Mouse (Mus musculus) liver, embryonic 15.5 days (tissue): Measurements from ENCODE around the gene Ap5m1. TPM values are rescaled to one million over a fixed set of nuclear protein-coding genes. Genes with fewer than 3 reads are reported as not detected.
"Not testable (repeated sequence)": the region's sequence is repeated elsewhere in the genome, so short reads cannot be mapped to it uniquely, and the experiment has no call there.

Experiments used
- ATAC-seq: fragments of 200-750 bp; cut with Nextera tagmentation; 2 replicates; pipeline ENCODE4 v1.8.0; 2017; ENCODE audit warnings: moderate number of reproducible peaks, mild to moderate bottlenecking, moderate library complexity; ENCODE audit not compliant: insufficient read depth
- H3K27ac ChIP-seq: fragments of 300-500 bp; sonication (generic); replicated peaks from 2 replicates; pipeline ENCODE4 v1.5.1; 2015; ENCODE audit warnings: mild to moderate bottlenecking, inconsistent platforms
- H3K27me3 ChIP-seq: fragments of 300-500 bp; sonication (generic); 2 replicates; pipeline ENCODE4 v1.6.1; 2015; ENCODE audit warnings: mild to moderate bottlenecking, inconsistent platforms
- H3K36me3 ChIP-seq: fragments of 300-500 bp; sonication (generic); replicated peaks from 2 replicates; pipeline ENCODE4 v1.6.1; 2015; ENCODE audit warnings: moderate library complexity, mild to moderate bottlenecking, inconsistent platforms
- H3K4me1 ChIP-seq: fragments of 300-500 bp; sonication (generic); replicated peaks from 2 replicates; pipeline ENCODE4 v1.6.1; 2015; ENCODE audit warnings: inconsistent platforms
- H3K4me2 ChIP-seq: fragments of 300-500 bp; sonication (generic); 2 replicates; pipeline ENCODE4 v1.6.1; 2015; ENCODE audit warnings: moderate library complexity, mild to moderate bottlenecking, inconsistent platforms
- H3K4me3 ChIP-seq: fragments of 300-500 bp; sonication (generic); replicated peaks from 2 replicates; pipeline ENCODE4 v1.5.1; 2015; ENCODE audit warnings: mild to moderate bottlenecking, inconsistent platforms
- H3K9ac ChIP-seq: fragments of 300-500 bp; sonication (generic); 2 replicates; pipeline ENCODE4 v1.6.1; 2015; ENCODE audit warnings: moderate library complexity, mild to moderate bottlenecking, inconsistent platforms
- H3K9me3 ChIP-seq: fragments of 300-500 bp; sonication (generic); replicated peaks from 2 replicates; pipeline ENCODE4 v1.6.1; 2016; ENCODE audit warnings: inconsistent platforms
- WGBS: fragments of 180-500 bp; shearing (Covaris S2); methylation state at CpG from one replicate; pipeline ENCODE4 v1.1.7; 2015; ENCODE audit warnings: mixed read lengths; ENCODE audit not compliant: insufficient replicate concordance; 5-methylcytosine and 5-hydroxymethylcytosine counted together
- polyA plus RNA-seq: library from polyadenylated mRNA; unstranded; fragments of >200 nt; fragmentation: Nextera tagmentation; extraction: Ambion mirVana; gene quantifications from 2 replicates; pipeline ENCODE4 v1.2.1, GENCODE M21; 2015

Ap5m1 gene
- polyA plus RNA-seq, 1 experiment from 2014 or later, result 11.1 TPM

DNA sequence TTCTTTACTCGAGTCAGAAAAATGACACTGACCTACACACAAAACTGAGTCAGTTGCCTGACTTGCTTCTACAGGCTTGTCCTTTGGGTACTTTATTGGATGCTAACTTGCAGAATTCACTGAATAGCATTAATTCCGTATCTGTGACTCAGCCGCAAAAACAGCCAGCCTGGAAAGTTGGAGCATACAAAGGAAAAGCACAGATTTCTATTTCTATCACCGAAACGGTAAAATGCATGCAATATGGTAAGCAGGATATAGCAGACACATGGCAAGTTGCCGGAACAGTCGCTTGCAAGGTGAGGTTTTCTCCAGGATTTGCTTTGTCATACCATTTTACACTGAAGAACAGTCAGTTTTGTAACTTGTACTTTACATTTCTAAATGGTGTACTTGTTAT lies 8.0 kb downstream of the Ap5m1 start:
- WGBS, result 83% methylated on average over 7 of the region's 7 CpGs
- no peak overlapping the region for H3K9ac ChIP-seq
- H3K4me2 ChIP-seq, result no peak overlapping the region
- peaks cover 13% of the 10 kb centered on the region for H3K36me3 ChIP-seq
- H3K27me3 ChIP-seq, result no peaks in the 10 kb centered on the region
- H3K4me1 ChIP-seq, result 0 out of 2 replicates have a peak, but pooled peaks cover 5% of the 10 kb centered on the region
- no peak overlapping the region for H3K4me3 ChIP-seq
- no peak for ATAC-seq
- no peak overlapping the region for H3K27ac ChIP-seq
- H3K9me3 ChIP-seq, result no peaks in the 10 kb centered on the region

DNA sequence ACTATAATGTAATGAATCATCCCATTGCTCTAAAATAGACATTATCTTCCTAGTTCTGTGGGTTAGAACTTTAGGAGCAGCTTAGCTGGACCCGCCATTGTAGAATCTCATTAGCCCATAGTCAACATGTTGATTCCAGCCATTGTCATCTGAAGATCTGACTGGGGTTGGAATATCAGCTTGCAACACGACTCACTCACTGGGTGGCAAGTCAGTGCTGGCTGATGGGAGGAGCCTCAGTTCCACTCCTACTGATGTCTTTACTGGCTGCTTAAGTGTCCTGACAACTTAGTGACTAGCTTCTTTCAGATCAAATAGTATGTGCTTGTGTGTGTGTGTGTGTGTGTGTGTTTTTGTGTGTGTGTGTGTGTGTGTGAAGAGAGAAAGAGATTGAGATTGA lies 8.5 kb downstream of the Ap5m1 start:
- Histone ChIP-seq H3K9me3 (no peaks in the 10 kb centered on the region), H3K9ac (no peak overlapping the region), H3K27me3 (no peaks in the 10 kb centered on the region), H3K4me2 (no peak overlapping the region), H3K4me3 (no peak overlapping the region), H3K4me1 (0 out of 2 replicates have a peak, but pooled peaks cover 3% of the 10 kb centered on the region), H3K27ac (no peak overlapping the region), H3K36me3 (peaks cover 13% of the 10 kb centered on the region)
- 55% methylated on average over 2 of the region's 2 CpGs for WGBS
- no peak for ATAC-seq

DNA sequence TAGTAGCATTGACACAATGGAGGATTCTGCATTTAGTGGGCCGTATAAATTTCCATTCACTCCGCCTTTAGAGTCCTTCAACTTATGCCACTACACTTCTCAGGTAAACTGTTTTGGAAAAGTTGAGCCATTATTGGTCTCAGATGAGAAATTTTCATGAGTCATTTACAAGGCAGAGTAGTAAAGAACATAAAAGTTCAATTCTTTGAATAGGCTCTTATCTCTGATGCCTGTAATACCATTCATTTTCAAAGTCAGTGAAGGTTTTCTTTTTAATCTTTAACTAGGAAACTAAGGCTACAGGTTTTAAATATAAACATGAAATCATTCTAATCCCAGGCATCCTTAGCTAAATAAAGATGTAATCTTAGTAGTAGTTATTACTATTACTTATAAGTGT lies 12.9 kb downstream of the Ap5m1 start:
- Histone ChIP-seq H3K9me3 (no peaks in the 10 kb centered on the region), H3K27ac (no peak overlapping the region), H3K4me1 (no peaks in the 10 kb centered on the region), H3K36me3 (peaks cover 18% of the 10 kb centered on the region), H3K27me3 (no peaks in the 10 kb centered on the region), H3K9ac (no peak overlapping the region), H3K4me3 (no peak overlapping the region), H3K4me2 (no peak overlapping the region)
- ATAC-seq, result no peak
- WGBS, result 84% methylated on average over 2 of the region's 2 CpGs

DNA sequence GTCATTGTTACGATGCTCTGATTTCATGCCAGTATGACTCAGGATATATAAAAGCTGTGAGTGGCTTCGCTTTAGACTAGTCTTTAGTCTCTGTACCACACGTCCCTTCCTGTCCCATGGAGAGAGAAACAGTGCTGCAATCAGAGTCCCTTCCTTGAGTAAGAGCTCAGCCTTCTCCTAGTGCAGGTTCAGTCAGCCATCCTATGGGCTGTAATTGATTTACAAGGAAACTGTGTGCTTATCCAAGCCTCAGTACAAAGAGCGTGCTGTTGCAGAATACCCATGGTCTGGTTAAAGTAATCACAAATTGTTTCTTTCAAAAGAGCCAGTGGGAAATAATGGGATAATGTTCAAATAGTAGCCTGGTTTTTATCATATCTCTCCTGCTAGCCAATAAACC lies 20.6 kb downstream of the Ap5m1 start:
- H3K4me3 ChIP-seq, result no peak overlapping the region
- no peak overlapping the region for H3K4me2 ChIP-seq
- no peaks in the 10 kb centered on the region for H3K9me3 ChIP-seq
- H3K27ac ChIP-seq, result no peak overlapping the region
- no peak for ATAC-seq
- peaks cover 13% of the 10 kb centered on the region for H3K36me3 ChIP-seq
- H3K9ac ChIP-seq, result no peak overlapping the region
- H3K4me1 ChIP-seq, result no peaks in the 10 kb centered on the region
- WGBS, result 78% methylated on average over 4 of the region's 4 CpGs
- no peaks in the 10 kb centered on the region for H3K27me3 ChIP-seq

DNA sequence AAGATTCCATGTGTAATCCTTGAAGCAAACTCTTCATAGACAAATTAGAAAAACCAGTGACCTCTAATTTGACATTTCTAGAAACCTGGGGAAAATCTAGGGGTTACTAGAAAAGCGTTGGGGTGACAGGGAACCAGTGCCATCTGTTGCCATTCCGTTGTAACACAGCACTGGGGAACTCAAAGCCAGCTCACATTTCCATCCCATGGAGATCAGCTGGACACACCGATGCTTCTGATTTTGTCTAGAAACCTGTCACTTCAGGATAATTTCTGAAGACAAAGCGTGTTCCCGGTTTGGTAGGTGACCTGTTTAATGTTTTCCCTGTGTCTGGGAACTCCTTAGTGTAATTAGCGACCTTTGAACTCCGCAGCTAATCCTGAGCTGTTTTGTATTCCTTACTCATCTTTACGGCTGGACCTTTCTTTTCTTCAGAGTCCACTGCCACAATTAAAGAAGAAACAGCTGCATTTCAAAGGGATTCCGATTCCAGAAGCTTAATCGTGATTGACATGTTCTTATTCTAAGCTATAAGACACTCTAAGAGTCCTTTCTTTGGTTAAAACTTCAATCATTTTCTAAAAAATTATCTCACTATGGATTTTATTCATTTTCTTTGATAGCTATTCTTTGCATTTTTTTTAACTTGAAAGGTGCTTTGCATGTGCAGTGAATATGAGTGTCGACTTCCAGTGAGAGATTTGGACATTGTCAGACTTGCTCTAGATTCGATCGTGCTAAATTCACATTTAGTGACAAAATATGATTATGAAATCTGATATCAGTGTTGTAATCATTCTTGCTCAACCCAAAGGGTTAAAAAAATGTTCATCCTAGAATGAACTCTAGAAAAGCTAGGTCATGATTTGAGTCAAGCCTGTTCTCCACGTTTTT lies 22.5 kb downstream of the Ap5m1 start:
- no peak for ATAC-seq
- no peaks in the 10 kb centered on the region for H3K9me3 ChIP-seq
- H3K4me3 ChIP-seq, result no peak overlapping the region
- H3K4me2 ChIP-seq, result no peak overlapping the region
- no peaks in the 10 kb centered on the region for H3K4me1 ChIP-seq
- no peak overlapping the region for H3K27ac ChIP-seq
- H3K27me3 ChIP-seq, result no peaks in the 10 kb centered on the region
- no peak overlapping the region for H3K9ac ChIP-seq
- peaks cover 6% of the 10 kb centered on the region for H3K36me3 ChIP-seq
- 74% methylated on average over 14 of the region's 14 CpGs for WGBS

DNA sequence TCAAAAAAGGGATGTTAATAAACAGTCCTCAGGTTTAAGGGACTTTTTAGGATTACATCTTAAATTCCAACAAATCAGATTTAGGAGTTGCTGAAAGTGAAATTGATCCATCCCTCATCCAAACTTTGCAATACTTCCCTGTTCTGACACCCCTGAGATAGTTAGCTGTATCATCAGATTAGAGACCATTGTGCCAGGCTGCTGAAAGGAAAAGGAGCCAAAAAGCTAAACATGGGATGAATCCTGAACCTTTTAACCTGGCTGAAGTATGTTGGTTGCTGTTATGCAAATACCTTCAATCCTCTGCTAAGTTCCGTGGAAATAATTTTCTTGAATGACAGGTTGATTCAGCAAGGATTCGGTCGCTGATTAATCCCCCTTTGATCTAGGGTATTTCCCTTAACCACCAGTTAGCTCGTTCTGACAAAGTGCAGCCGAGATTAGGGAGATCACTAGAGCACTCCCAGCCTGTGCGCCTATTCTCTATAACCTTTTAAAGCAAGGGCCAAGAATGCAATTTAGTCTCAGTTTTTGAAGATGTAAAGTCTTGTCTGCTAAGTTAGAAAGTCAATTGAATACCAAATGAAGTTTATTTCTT lies 23.7 kb downstream of the Ap5m1 start:
- Histone ChIP-seq H3K9me3 (no peaks in the 10 kb centered on the region), H3K4me2 (no peak overlapping the region), H3K4me3 (no peak overlapping the region), H3K9ac (no peak overlapping the region), H3K27me3 (no peaks in the 10 kb centered on the region), H3K27ac (no peak overlapping the region), H3K4me1 (no peaks in the 10 kb centered on the region), H3K36me3 (peaks cover 3% of the 10 kb centered on the region; the same call in 1 of the 2 replicates)
- ATAC-seq, result no peak
- 50% methylated on average over 6 of the region's 6 CpGs for WGBS

DNA sequence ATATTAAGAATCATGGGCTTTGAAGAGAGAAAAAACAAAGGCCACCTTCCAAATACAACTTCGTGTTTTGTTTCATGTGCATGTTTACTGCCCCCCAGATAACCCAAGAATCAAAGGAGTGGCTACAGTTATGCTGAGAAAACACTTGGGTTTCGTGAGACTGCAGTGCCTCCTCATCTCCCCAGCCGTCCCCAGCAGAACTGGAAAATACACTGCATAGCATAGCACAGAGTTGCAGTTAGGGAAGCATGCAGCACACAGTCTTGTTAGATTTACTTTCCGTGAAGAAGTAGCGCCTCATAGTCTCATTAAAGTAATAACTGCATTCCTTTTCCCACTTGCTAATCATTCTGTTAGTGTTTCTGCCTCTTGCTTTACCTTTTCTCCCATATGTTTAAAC lies 24.2 kb downstream of the Ap5m1 start:
- 67% methylated on average over 5 of the region's 5 CpGs for WGBS
- no peak for ATAC-seq
- H3K9me3 ChIP-seq, result no peaks in the 10 kb centered on the region
- H3K27me3 ChIP-seq, result no peaks in the 10 kb centered on the region
- H3K36me3 ChIP-seq, result peaks cover 3% of the 10 kb centered on the region; the same call in 1 of the 2 replicates
- H3K9ac ChIP-seq, result no peak overlapping the region
- no peak overlapping the region for H3K4me3 ChIP-seq
- H3K4me2 ChIP-seq, result no peak overlapping the region
- no peak overlapping the region for H3K27ac ChIP-seq
- H3K4me1 ChIP-seq, result no peaks in the 10 kb centered on the region

DNA sequence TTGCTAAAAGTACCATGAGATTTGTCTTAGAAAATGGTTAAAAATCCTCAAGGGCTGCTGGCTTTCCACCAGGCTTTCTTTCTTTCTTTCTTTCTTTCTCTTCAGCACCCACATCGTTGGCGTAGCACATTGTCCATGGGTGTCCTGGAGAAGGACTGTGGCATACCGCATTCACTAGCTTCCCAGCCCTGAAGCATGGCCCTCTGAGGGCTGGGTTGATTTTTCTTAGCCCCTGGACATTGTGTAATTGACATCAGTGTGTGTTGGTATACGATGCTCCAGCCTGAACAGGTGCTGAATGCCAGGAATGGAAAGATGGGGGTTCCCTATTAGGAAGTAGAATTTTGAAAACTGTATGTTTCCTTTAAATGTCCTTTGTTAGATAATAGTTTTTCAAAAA lies 25.4 kb downstream of the Ap5m1 start:
- Histone ChIP-seq H3K4me1 (no peaks in the 10 kb centered on the region), H3K27me3 (no peaks in the 10 kb centered on the region)
- WGBS, result 87% methylated on average over 4 of the region's 4 CpGs

DNA sequence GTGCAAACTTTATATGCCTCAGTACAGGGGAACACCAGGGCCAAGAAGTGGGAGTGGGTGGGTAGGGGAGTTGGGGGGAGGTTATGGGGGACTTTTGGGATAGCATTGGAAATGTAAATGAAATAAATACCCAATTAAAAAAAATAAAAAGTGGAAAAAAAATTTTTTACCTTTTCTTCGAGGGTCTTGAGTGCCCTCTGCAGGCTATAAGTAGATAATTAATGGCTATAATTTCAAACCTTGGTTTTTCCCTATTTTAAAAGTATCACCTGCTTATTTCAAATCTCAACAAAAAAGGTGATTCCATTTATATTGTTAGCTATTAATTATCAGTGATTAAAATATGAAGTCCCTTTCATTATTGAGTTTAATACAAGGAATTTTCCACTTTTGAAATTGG lies 25.9 kb downstream of the Ap5m1 start:
- H3K4me3 ChIP-seq, H3K4me2 ChIP-seq, H3K9me3 ChIP-seq, H3K9ac ChIP-seq, ATAC-seq, H3K27me3 ChIP-seq, H3K4me1 ChIP-seq, H3K36me3 ChIP-seq, H3K27ac ChIP-seq: not testable (repeated sequence)
- whole genome bisulfite sequencing, result 37% methylated on average over 1 of the region's 1 CpGs

More for the DNA sequence above, 25.4 kb downstream of the Ap5m1 start:
- Histone ChIP-seq H3K9ac (no peak overlapping the region), H3K36me3 (no peaks in the 10 kb centered on the region; the same call in 1 of the 2 replicates), H3K9me3 (no peaks in the 10 kb centered on the region), H3K4me2 (no peak overlapping the region), H3K4me3 (no peak overlapping the region), H3K27ac (no peak overlapping the region)
- no peak for ATAC-seq

DNA sequence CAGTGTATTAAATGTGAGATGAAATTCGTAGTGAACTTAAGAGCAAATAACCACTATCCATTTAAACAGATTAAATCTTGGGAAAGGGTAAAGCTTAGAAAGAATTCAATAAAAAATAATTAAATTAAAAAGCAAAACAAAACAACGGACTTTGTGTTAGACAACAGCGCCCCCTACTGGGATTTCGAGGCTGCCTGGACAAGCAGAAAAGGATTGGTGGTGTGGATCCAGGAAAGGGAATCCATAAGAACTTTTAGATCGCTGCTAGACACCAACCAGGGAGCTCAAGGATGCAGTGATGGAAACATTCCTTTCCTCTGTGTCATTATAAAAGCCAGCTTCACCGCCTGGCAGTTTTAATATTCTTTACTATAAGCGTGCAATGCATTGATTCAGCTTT lies 52.5 kb downstream of the Ap5m1 start:
- WGBS, result 6% methylated on average over 7 of the region's 7 CpGs
- H3K36me3 ChIP-seq, result no peaks in the 10 kb centered on the region
- H3K4me2 ChIP-seq, result no peak overlapping the region
- H3K27me3 ChIP-seq, result no peaks in the 10 kb centered on the region
- H3K4me3 ChIP-seq, result no peak overlapping the region
- ATAC-seq, result no peak
- H3K27ac ChIP-seq, result no peak overlapping the region
- no peak overlapping the region for H3K9ac ChIP-seq
- no peaks in the 10 kb centered on the region for H3K4me1 ChIP-seq
- no peaks in the 10 kb centered on the region for H3K9me3 ChIP-seq

DNA sequence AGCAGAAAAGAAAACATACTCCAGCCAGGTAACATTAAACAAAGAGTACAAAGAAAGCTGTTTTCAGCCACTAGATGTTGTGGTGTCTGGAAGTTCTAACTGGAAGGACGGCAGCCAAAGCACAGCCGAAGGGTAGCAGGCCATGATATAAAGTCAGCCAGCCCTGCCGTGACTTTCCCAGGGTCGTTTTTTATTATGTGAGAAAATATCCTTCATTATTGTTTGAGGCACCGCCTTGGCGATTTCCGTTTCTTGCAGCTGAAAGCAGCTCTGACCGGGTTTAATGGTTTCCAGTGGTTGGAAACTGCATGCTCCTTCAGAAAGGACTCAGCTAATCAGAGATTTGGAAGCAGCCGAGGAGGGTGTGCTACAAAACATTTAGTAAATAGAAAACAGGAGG lies 55.8 kb downstream of the Ap5m1 start:
- 64% methylated on average over 9 of the region's 9 CpGs for WGBS
- Histone ChIP-seq H3K4me3 (no peak overlapping the region), H3K27ac (no peak overlapping the region), H3K27me3 (no peaks in the 10 kb centered on the region), H3K4me2 (no peak overlapping the region), H3K9ac (no peak overlapping the region), H3K36me3 (no peaks in the 10 kb centered on the region), H3K9me3 (no peaks in the 10 kb centered on the region), H3K4me1 (no peaks in the 10 kb centered on the region)
- no peak for ATAC-seq
